Mouse (Mus musculus) heart, postnatal 10 days (tissue): Measurements from ENCODE around the gene Siglecf. TPM values are rescaled to one million over a fixed set of nuclear protein-coding genes. Genes with fewer than 3 reads are reported as not detected.

Source experiments
- DNase-seq, 2 experiments: peaks; one replicate each; pipeline ENCODE4 v3.0.0; 2021
- intact Hi-C: fragments of 180-260 bp; cut with DNase I; formaldehyde crosslinking; loops from one replicate; pipeline ENCODE4 v1.15.1; 2025
- total RNA-seq, 2 experiments: library from RNA; stranded (reverse); gene quantifications; 2 replicates each; pipeline ENCODE4 v1.2.3; 2021

The Siglecf gene
- total RNA-seq, 2 experiments from 2014 or later: not detected

DNA sequence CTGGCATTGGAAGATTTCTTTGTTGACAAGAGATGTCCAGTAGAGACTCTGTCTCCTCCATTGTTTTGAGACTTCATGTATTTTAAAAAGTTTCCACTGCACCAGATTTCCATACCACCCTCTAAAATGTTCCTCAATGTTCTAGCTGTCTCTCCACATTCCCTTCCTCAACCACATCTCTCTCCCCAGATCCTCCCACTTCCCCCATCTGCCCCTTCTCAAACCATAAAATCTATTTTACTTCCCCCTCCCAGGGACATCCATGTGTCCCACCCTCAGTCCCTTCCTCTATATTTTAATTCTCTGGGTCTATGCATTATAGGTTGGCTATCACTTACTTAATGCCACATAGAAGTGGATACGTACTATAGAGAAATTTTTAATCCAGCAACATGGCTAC, 10.3 kb downstream of the Siglecf start:
- no peak for DNase-seq
- intact Hi-C loops: no loop called here

DNA sequence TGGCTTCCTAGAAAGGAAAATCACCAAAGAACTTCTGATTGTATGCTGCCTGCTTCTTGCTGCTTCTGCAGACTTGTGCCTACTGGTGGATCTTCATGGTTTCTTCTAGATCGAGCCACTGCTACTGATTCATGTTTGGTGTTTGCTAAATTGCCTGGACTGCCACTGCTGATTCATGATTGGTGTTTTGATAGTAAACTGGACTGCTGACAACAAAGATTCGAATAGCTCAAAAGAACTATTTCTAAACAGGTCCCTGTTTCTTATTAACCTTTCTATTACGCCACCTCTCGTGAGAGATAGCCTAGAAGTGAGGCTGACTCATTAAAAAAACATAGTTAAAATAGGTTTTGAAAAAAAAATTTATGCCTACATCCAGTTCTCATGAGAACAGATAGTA, 10.9 kb downstream of the Siglecf start:
- no peak for DNase-seq
- intact Hi-C loops: no loop called here

DNA sequence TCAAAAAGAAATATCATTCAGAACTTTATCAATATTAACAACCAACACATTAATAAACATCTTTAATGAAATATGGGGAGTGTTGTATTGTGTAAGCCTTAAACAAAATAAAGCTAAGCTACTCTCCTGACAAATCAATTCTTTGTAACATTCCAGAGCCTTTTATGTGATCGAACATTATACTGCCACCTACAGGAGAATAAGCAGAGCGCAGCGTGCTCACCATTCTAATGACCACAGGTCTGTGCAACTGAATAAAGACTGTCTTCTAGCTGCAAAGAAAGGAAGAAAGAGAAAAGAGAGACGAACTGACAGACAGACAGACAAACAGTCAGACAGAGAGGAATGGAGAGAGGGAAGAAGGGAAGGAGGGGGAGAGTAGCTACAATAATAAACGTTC, 27.1 kb downstream of the Siglecf start:
- intact Hi-C loops: no loop called here
- DNase-seq: peak; percentile 21 to 39

DNA sequence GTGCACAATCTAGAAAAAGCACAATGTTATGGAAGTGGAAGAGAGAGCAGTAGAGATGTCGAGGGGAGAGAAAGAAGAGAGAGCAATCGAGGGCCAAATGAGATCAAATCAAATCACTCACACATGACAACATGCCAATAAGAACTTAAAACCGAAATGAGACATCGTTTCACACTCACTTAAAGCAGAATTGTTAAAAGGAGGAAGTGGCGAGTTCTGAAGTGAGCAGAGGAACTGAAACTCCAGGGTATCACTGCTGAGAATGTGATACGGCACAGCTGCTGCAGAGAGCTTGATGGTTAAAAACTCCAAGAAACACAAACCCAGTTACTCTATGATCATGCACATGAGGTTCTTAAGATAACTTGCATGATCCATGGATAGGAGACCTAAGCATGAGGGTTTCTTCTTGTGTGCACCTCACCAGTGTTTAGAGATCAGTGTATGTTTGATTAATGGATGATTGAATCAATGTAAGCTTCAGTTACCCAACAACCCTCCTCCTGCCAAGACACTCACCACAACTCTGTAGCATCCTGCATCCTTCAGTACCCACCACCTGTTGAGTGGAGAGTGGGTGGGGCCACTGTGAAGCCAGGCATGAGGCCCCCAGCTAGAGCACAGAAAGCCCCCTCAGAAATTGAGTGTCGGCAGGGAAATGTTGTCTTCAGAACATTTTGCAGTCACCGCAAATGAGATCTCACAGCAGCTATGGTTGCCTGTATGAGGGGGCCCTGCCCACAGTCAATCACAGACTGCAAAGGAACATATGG, 41.4 kb downstream of the Siglecf start:
- intact Hi-C loops: no loop called here
- no peak for DNase-seq

DNA sequence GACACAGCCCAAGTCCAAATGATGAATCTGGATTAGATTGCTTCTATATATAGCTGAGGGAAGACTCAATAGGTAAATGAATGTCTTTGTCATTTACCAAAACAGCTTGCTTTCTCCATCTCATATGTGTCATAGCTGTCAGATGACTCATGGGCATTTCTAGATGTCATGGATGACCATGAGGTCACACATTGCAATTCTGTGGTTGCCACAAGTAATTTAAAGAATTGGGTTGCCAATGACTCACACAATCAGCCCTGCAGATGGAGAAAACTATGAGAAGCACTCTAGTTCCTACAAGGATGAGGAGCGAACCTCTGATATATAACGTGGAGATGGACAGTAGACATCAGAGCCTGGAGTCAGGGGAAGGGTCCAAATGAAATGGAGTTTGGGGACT, 48.4 kb downstream of the Siglecf start:
- intact Hi-C loops: no loop called here
- no peak for DNase-seq

DNA sequence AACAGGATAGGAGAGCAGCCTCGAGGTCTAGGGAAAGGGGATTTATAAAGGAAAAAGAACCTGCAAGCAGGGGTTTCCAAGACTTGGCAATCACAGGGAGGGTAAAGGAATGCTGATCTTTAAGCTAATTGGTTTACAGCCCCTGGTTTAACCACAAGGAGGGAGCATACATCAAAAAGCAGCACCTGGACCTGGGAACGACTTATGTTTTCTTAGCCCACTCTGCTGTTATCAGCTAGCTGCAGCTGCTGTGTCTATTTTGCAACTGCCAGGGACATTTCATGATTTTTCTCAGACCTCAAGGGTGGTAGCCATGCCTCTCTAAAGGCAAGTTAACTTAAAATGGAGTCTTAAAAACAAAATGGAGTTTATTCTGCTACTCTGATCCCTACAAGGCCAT, 51.6 kb downstream of the Siglecf start:
- no peak for DNase-seq
- intact Hi-C loops: no loop called here

DNA sequence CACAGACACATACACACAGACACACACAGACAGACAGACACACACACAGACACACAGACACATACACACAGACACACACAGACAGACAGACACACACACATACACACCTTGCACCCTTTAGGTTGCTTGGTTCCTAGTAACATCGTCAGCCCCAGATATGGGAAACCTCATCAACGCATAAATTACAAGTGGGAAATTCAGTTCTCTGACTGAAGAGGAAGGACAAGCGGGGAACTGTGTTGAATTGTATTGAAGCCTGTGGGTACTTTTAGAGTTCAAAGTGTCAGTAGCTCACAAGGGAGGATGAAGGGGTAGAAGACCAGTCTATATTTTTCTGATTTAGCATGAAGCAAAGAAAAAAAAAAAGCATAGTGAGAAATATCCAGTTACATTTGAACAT, 56.4 kb downstream of the Siglecf start:
- intact Hi-C loops: no loop called here
- no peak for DNase-seq

DNA sequence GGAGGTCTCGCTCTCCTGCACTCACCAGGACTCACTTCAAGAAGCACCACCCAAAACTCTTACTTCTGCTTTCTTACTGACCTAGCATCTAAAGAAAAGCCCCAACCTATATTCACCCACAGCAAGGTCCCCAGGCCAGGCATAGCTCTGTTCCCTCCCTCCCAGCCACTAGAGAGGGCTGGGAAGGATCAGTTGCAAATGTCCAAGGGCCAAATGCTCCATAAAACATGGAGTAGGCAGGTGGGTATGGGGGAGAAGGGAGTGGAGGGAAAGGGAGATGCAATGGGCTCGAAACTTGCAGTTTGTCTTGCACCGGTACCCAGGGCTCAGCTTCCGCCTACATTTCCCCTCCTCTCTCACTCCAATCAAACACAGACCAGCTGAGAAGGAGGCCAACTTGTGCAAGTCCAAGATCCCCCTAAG, 57.0 kb downstream of the Siglecf start, which contains the start of gene Siglecg:
TSS of gene Siglecg (plus strand) at position 74 of the 423 bp plus-strand sequence.
- no peak for DNase-seq
- intact Hi-C loops: no loop called here

DNA sequence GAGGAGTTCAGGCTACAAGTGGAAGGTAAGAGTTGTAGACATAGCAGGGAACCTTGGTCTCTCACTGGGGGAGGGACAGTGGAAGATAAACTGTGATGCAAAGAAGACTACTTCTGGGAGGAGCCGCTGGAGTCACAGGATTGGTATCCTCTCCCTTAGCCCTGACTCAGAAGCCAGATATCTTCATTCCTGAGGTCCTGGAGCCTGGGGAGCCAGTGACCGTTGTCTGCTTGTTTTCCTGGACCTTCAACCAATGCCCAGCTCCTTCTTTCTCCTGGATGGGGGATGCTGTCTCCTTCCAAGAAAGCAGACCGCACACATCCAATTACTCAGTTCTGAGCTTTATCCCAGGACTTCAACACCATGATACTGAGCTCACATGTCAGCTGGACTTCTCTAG, 57.9 kb downstream of the Siglecf start:
- intact Hi-C loops: no loop called here
- no peak for DNase-seq

Other genes starting within 250 kb of the Siglecf start
- not detected for gene Zfp936, start 237.1 kb upstream of the Siglecf start, total RNA-seq
- 10 to 100 TPM; 16.7 to 20.1 TPM for gene Zfp715, start 38.0 kb upstream of the Siglecf start, total RNA-seq
- under 1 TPM; 0.14 to 0.20 TPM for gene Siglecg, start 56.9 kb downstream of the Siglecf start, total RNA-seq
- not detected for gene Lim2, start 76.3 kb downstream of the Siglecf start, total RNA-seq
- not detected for gene Nkg7, start 85.7 kb downstream of the Siglecf start, total RNA-seq
- gene Cldnd2, start 89.4 kb downstream of the Siglecf start, total RNA-seq: not detected
- 1,000 to 10,000 TPM; 1,079 to 1,148 TPM for gene Etfb, start 92.7 kb downstream of the Siglecf start, total RNA-seq
- 1 to 10 TPM; 1.7 to 2.1 TPM for gene Gm45233, start 92.8 kb downstream of the Siglecf start, total RNA-seq
- 1 to 10 TPM; 4.4 to 5.0 TPM for gene Vsig10l, start 111.8 kb downstream of the Siglecf start, total RNA-seq
- gene Iglon5, start 138.7 kb downstream of the Siglecf start, total RNA-seq: under 1 TPM; 0.37 to 0.89 TPM
- gene 4931406B18Rik, start 154.6 kb downstream of the Siglecf start, total RNA-seq: not detected
- gene Cd33, start 193.1 kb downstream of the Siglecf start, total RNA-seq: 1 to 10 TPM; 2.2 to 2.3 TPM
- gene Zfp658, start 210.9 kb downstream of the Siglecf start, total RNA-seq: 1 to 10 TPM in 1 of 2 experiments, under 1 TPM in 1; 0.81 to 1.5 TPM
- 1 to 10 TPM; 9.2 to 9.5 TPM for gene Zfp719, start 228.3 kb downstream of the Siglecf start, total RNA-seq